Mouse (Mus musculus) lung, postnatal 0 days (tissue): ENCODE measurements around the gene Nek8. TPM values are rescaled to one million over a fixed set of nuclear protein-coding genes. Genes with fewer than 3 reads are reported as not detected.

Source experiments
- ATAC-seq: fragments of 200-750 bp; cut with Nextera tagmentation; 2 replicates; pipeline ENCODE4 v1.8.0; 2017; ENCODE audit warnings: moderate library complexity
- DNase-seq: peaks from one replicate; pipeline ENCODE4 v3.0.0-alpha.2; 2016; ENCODE audit warnings: low spot score
- H3K27ac ChIP-seq: fragments of 300-500 bp; sonication (generic); 2 replicates; pipeline ENCODE4 v1.5.1; 2014; ENCODE audit warnings: antibody characterized with exemption, mild to moderate bottlenecking, low read length, mixed read lengths
- H3K27me3 ChIP-seq: fragments of 300-500 bp; sonication (generic); replicated peaks from 2 replicates; pipeline ENCODE4 v1.6.1; 2014; ENCODE audit warnings: low read length, mixed read lengths; ENCODE audit not compliant: insufficient read depth
- H3K36me3 ChIP-seq: fragments of 300-500 bp; sonication (generic); 2 replicates; pipeline ENCODE4 v1.6.1; 2014; ENCODE audit warnings: low read length, mixed read lengths; ENCODE audit not compliant: insufficient read depth
- H3K4me1 ChIP-seq: fragments of 300-500 bp; sonication (generic); 2 replicates; pipeline ENCODE4 v1.6.1; 2014; ENCODE audit warnings: antibody characterized with exemption, low read depth, low read length, mixed read lengths; ENCODE audit not compliant: insufficient read depth
- H3K4me2 ChIP-seq: fragments of 300-500 bp; sonication (generic); replicated peaks from 2 replicates; pipeline ENCODE4 v1.6.1; 2014; ENCODE audit warnings: low read depth, mild to moderate bottlenecking, low read length, moderate library complexity, mixed read lengths
- H3K4me3 ChIP-seq: fragments of 300-500 bp; sonication (generic); 2 replicates; pipeline ENCODE4 v1.5.1; 2014; ENCODE audit warnings: low read depth, low read length
- H3K9ac ChIP-seq: fragments of 300-500 bp; sonication (generic); replicated peaks from 2 replicates; pipeline ENCODE4 v1.6.1; 2014; ENCODE audit warnings: low read depth, mild to moderate bottlenecking
- H3K9me3 ChIP-seq: fragments of 300-500 bp; sonication (generic); 2 replicates; pipeline ENCODE4 v1.6.1; 2016; ENCODE audit warnings: low read length, mixed read lengths
- CTCF ChIP-seq: IDR thresholded peaks from 2 replicates; pipeline ENCODE4 v1.5.1; 2016; ENCODE audit warnings: antibody characterized with exemption, mild to moderate bottlenecking
- EP300 ChIP-seq: IDR thresholded peaks from 2 replicates; pipeline ENCODE4 v1.6.1; 2016; ENCODE audit warnings: antibody characterized with exemption, mild to moderate bottlenecking, control low read depth
- whole genome bisulfite sequencing: fragments of 180-500 bp; shearing (Covaris S2); extraction: QIAGEN DNeasy Blood & Tissue Kit; methylation state at CpG from one replicate; pipeline ENCODE4 v1.1.7; 2014; 5-methylcytosine and 5-hydroxymethylcytosine counted together
- microRNA-seq: library from miRNA; unstranded; fragments of <30 nt; microRNA quantifications from one replicate; pipeline ENCODE4, GENCODE M21; 2016
- polyA plus RNA-seq: library from polyadenylated mRNA; unstranded; fragments of >200 nt; fragmentation: Nextera tagmentation; extraction: Ambion mirVana; gene quantifications from 2 replicates; pipeline ENCODE4 v1.2.1, GENCODE M21; 2015

The Nek8 gene
- polyA plus RNA-seq, 1 experiment from 2014 or later, result 11.7 TPM

DNA sequence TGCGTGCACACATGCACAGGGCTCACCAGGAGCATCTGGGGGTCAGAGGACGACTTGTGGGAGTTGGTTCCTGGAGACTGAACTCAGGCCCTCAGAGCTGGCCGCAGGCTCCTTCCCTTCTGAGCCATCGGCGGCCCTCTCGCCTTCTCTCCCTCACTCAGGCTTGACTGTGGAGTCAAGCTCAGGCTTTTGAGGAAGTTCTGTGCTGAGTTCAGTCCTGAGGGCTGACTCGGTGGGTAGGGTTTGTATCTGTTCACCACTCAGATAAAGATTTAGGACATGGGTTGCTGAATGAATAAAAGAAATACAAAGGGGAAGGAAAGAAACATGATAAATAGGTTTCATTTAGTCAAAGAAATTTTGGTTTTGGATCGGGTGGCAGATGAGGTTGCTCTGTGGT is 56.6 kb downstream of the Nek8 start:
- peaks cover 10% of the 10 kb centered on the region; the same call in 1 of the 2 replicates for H3K4me1 ChIP-seq
- H3K4me2 ChIP-seq, result no peak overlapping the region
- DNase-seq (no peak), ATAC-seq (no peak)
- H3K9ac ChIP-seq, result no peak overlapping the region
- H3K4me3 ChIP-seq, result no peak overlapping the region
- H3K9me3 ChIP-seq, result no peaks in the 10 kb centered on the region
- no peaks in the 10 kb centered on the region for H3K27me3 ChIP-seq
- H3K27ac ChIP-seq, result no peak overlapping the region
- TF ChIP-seq CTCF (no peak), EP300 (no peak)
- no peaks in the 10 kb centered on the region for H3K36me3 ChIP-seq
- WGBS, result 59% methylated on average over 8 of the region's 8 CpGs

DNA sequence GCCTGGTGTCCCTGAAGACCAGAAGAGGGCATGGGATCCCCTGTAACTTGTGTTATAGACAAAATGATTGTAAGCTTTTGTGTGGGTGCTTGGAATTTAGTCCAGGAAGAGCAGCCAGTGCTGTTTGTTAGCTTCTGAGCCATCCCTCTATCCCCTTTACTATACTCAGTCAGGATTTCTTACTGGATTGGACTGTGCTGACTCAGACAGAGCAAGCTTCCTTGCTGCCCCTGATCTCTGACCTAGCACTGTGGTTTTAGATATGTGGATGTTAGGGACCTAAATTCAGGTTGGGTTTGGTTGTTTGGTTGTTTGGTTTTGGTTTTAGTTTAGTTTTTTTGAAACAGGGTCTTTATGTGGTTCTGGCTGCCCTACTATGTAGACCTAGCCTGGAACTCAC is 58.0 kb downstream of the Nek8 start:
- no peak overlapping the region for H3K4me3 ChIP-seq
- no peak overlapping the region for H3K4me2 ChIP-seq
- DNase-seq, result no peak
- no peak overlapping the region for H3K9ac ChIP-seq
- H3K4me1 ChIP-seq, result peaks cover 10% of the 10 kb centered on the region; the same call in 1 of the 2 replicates
- no peak overlapping the region for H3K27ac ChIP-seq
- ATAC-seq, result no peak
- H3K9me3 ChIP-seq, result no peaks in the 10 kb centered on the region
- H3K36me3 ChIP-seq, result no peaks in the 10 kb centered on the region
- no peak for TF ChIP-seq CTCF
- no peak for TF ChIP-seq EP300
- H3K27me3 ChIP-seq, result no peaks in the 10 kb centered on the region

DNA sequence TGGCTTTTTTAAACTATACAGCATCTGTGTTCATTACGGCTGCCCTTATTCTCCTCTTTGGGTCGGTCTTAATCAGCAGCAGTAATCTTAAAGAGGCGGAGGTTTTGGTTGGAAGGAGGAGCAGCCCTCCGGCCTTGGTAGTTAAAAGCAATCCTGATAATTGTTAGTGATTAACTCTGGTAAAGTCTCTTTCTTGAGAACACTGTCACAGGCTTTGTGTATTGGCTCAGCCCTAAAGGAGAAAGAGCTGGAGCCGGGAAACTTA is 60.4 kb downstream of the Nek8 start:
- no peak for DNase-seq
- ATAC-seq, result no peak
- no peak overlapping the region for H3K27ac ChIP-seq
- H3K36me3 ChIP-seq, result no peaks in the 10 kb centered on the region
- H3K4me3 ChIP-seq, result peak overlapping the region; percentile 65
- TF ChIP-seq EP300, result no peak
- 18% methylated on average over 5 of the region's 5 CpGs for WGBS
- H3K4me1 ChIP-seq, result peaks cover 10% of the 10 kb centered on the region; the same call in 1 of the 2 replicates
- H3K9ac ChIP-seq, result peak overlapping the region; percentile 62; the same call in 1 of the 2 replicates
- no peaks in the 10 kb centered on the region for H3K27me3 ChIP-seq
- H3K4me2 ChIP-seq, result peak overlapping the region; percentile 66
- H3K9me3 ChIP-seq, result no peaks in the 10 kb centered on the region

Small RNA genes within 50 kb of the gene (microRNA-seq; reads per million reads assigned to microRNA genes)
- gene Mir7653, result 0.73 reads per million

Other genes starting within 250 kb of the Nek8 start
- gene Sez6, start 245.9 kb downstream of the Nek8 start, polyA plus RNA-seq, result 0.04 and 0.06 TPM in 2 replicates
- gene Phf12, start 193.9 kb downstream of the Nek8 start, polyA plus RNA-seq, result 7.7 and 9.0 TPM in 2 replicates
- gene Dhrs13, start 144.4 kb downstream of the Nek8 start, polyA plus RNA-seq, result 9.4 and 9.7 TPM in 2 replicates
- 55.6 and 58.3 TPM in 2 replicates for gene Flot2, start 138.7 kb downstream of the Nek8 start, polyA plus RNA-seq
- 14.8 and 17.7 TPM in 2 replicates for gene Eral1, start 96.3 kb downstream of the Nek8 start, polyA plus RNA-seq
- 8.6 and 10.0 TPM in 2 replicates for gene Fam222b, start 82.0 kb downstream of the Nek8 start, polyA plus RNA-seq
- gene Traf4, start 11.1 kb downstream of the Nek8 start, polyA plus RNA-seq, result 33.0 and 33.9 TPM in 2 replicates
- 18.2 and 20.0 TPM in 2 replicates for gene Tlcd1, start within 50 bp of the Nek8 start, polyA plus RNA-seq
- 991 and 1,079 TPM in 2 replicates for gene Rpl23a, start 6.9 kb upstream of the Nek8 start, polyA plus RNA-seq
- 103 and 104 TPM in 2 replicates for gene Rab34, start 11.8 kb upstream of the Nek8 start, polyA plus RNA-seq
- gene Proca1, start 16.7 kb upstream of the Nek8 start, polyA plus RNA-seq, result 8.1 and 11.2 TPM in 2 replicates
- gene Sdf2, start 69.1 kb upstream of the Nek8 start, polyA plus RNA-seq, result 96.2 and 109 TPM in 2 replicates
- 11.4 and 12.2 TPM in 2 replicates for gene Supt6, start 69.3 kb upstream of the Nek8 start, polyA plus RNA-seq
- gene 2610507B11Rik, start 85.1 kb upstream of the Nek8 start, polyA plus RNA-seq, result 59.9 and 72.9 TPM in 2 replicates
- gene BC030499, start 114.2 kb upstream of the Nek8 start, polyA plus RNA-seq, result 0.33 TPM in 1 of 2 replicates, not detected in the other
- gene Spag5, start 124.9 kb upstream of the Nek8 start, polyA plus RNA-seq, result 1.4 and 2.5 TPM in 2 replicates
- gene Aldoc, start 146.3 kb upstream of the Nek8 start, polyA plus RNA-seq, result 12.2 and 12.7 TPM in 2 replicates
- gene Pigs, start 151.7 kb upstream of the Nek8 start, polyA plus RNA-seq, result 47.2 and 49.2 TPM in 2 replicates
- 35.6 and 37.5 TPM in 2 replicates for gene Unc119, start 166.8 kb upstream of the Nek8 start, polyA plus RNA-seq
- gene Foxn1, start 209.9 kb upstream of the Nek8 start, polyA plus RNA-seq, result not detected in 2 replicates
- gene Slc13a2, start 245.5 kb upstream of the Nek8 start, polyA plus RNA-seq, result 0.43 and 0.51 TPM in 2 replicates